In the genomic region with DNA sequence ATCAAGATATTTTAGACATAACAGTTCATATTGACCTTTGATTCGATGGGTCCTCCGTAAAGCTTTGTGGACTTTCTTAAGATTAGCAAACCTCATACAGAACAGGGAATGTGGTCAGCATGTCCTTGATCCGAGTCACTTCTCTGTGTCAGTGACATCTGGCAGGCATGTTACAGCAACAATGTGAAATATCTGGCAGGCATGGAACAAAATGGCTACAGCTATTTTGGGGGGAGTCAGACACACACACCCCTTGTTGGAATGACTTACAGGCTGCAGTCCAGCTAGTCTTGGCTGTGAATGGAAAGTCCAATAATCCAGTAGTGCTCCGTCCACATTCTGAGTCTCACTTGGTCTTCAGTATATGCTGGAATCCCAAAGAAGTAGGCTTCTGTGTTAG, we compare ENCODE assay signal across 20 mouse cellular contexts. TPM values are rescaled to one million over a fixed set of nuclear protein-coding genes. Genes with fewer than 3 reads are reported as not detected.
"Had no signal": no experiment of that assay in that cellular context is flagged by ENCODE, and none has a peak within 500 bp of the region (broad histone marks: within the 10 kb centered on the region; RNA-seq: fewer than 3 reads in every experiment).

No protein-coding gene starts in this region.

- H3K9me3 ChIP-seq: limb, embryonic 15.5 days; midbrain, embryonic 15.5 days; neural tube, embryonic 13.5 days had no signal

- H3K27me3 ChIP-seq: limb, embryonic 15.5 days; midbrain, embryonic 15.5 days; neural tube, embryonic 13.5 days had no signal

- H3K36me3 ChIP-seq: limb, embryonic 15.5 days; midbrain, embryonic 15.5 days; neural tube, embryonic 13.5 days had no signal

- DNase-seq: kidney, adult 11 months; kidney, adult 9 months; layer of hippocampus, adult 9-11 months; layer of hippocampus, postnatal 36 days; lung, adult 2 months; right cerebral cortex, postnatal 4 days; spleen, adult 18-20 months; thymus, adult 2 months had no signal

- H3K27ac ChIP-seq: kidney, postnatal 0 days; limb, embryonic 15.5 days; liver, embryonic 14.5 days; midbrain, embryonic 15.5 days; neural tube, embryonic 13.5 days had no signal

- H3K9ac ChIP-seq: limb, embryonic 15.5 days; liver, embryonic 14.5 days; midbrain, embryonic 15.5 days; neural tube, embryonic 13.5 days had no signal

- H3K4me2 ChIP-seq: limb, embryonic 15.5 days; midbrain, embryonic 11.5 days; midbrain, embryonic 15.5 days; neural tube, embryonic 13.5 days had no signal

- H3K4me1 ChIP-seq: limb, embryonic 15.5 days; midbrain, embryonic 15.5 days; neural tube, embryonic 13.5 days had no signal

- ATAC-seq: midbrain, embryonic 15.5 days had no signal

- H3K4me3 ChIP-seq: limb, embryonic 15.5 days; megakaryocyte, embryonic 14.5 days; midbrain, embryonic 15.5 days; neural tube, embryonic 13.5 days had no signal

RNA-seq across cellular contexts. Expression of a gene that starts 19.8 kb away (rescaled TPM):
- total RNA-seq: monocyte, adult 5-6 weeks had no signal
- polyA plus RNA-seq: neural tube, embryonic 13.5 days had no signal

RNA-seq across cellular contexts. Expression of a gene that starts 38.9 kb away (rescaled TPM):
- total RNA-seq: layer of hippocampus, postnatal 36 days; left cerebral cortex, postnatal 25 days had no signal
- polyA plus RNA-seq: kidney, postnatal 0 days; limb, embryonic 11.5 days; limb, embryonic 15.5 days; midbrain, embryonic 11.5 days; midbrain, embryonic 15.5 days; neural tube, embryonic 13.5 days; stomach, embryonic 14.5 days; urinary bladder, adult 2 months had no signal
